19 mouse cellular contexts compared by ENCODE assay signal in genomic region chr3:31291673-31292602, GRCm38 (mm10). TPM values are rescaled to one million over a fixed set of nuclear protein-coding genes. Genes with fewer than 3 reads are reported as not detected.
DNase-seq lines count a peak whose midpoint lies in the region; ATAC-seq and TF ChIP-seq lines count a peak whose summit lies in the region.
"Had no signal": no experiment of that assay in that cellular context is flagged by ENCODE, and none has a peak within 500 bp of the region (broad histone marks: within the 10 kb centered on the region; RNA-seq: fewer than 3 reads in every experiment).

No protein-coding gene starts in this region.

- H3K4me3 ChIP-seq in hindbrain, embryonic 14.5 days (replicated peaks; ENCODE audit: low read length) = no peak overlapping the region
- no peak overlapping the region for H3K4me3 ChIP-seq in neural tube, embryonic 14.5 days (ENCODE audit: low read depth, low read length)
- H3K4me3 ChIP-seq: erythroblast, embryonic 14.5 days; kidney, embryonic 15.5 days; left cerebral cortex, adult 2 months; liver, embryonic 13.5 days; midbrain, embryonic 12.5 days had no signal

- H3K9ac ChIP-seq in hindbrain, embryonic 14.5 days = no peak overlapping the region
- H3K9ac ChIP-seq in neural tube, embryonic 14.5 days (replicated peaks; ENCODE audit: low read depth, low read length) = no peak overlapping the region
- H3K9ac ChIP-seq: kidney, embryonic 15.5 days; liver, embryonic 13.5 days; midbrain, embryonic 12.5 days had no signal

- no peaks in the 10 kb centered on the region for H3K9me3 ChIP-seq in hindbrain, embryonic 14.5 days (ENCODE audit: control insufficient read depth, low read length)
- H3K9me3 ChIP-seq in neural tube, embryonic 14.5 days (ENCODE audit: control insufficient read depth, low read length) = no peaks in the 10 kb centered on the region
- H3K9me3 ChIP-seq: kidney, embryonic 15.5 days; liver, embryonic 13.5 days; midbrain, embryonic 12.5 days had no signal

- DNase-seq in heart, adult 11 months = peak; percentile 81
- no peak for DNase-seq in heart, postnatal 10 days
- DNase-seq in brain, embryonic 14.5 days (ENCODE audit: low read depth) = peak; percentile 77
- DNase-seq in hindbrain, embryonic 14.5 days (ENCODE audit: low spot score) = no peak
- DNase-seq in cerebellum, adult 11 months = no peak
- DNase-seq in layer of hippocampus, postnatal 25 days (ENCODE audit: extremely low spot score in 1 of 2, low spot score in 1 of 2) = no peak
- DNase-seq: B cell, adult 2 months; cerebellum, postnatal 10 days; liver, embryonic 13.5 days; lung, postnatal 14 days; right cerebral cortex, postnatal 14 days; thymus, postnatal 25 days had no signal

- TF ChIP-seq CTCF in brain, embryonic 14.5 days (IDR thresholded peaks at IDR 0.05; ENCODE audit: borderline replicate concordance, extremely low read depth, insufficient read depth, insufficient read length) = no peak

- no peak overlapping the region for H3K27ac ChIP-seq in hindbrain, embryonic 14.5 days
- H3K27ac ChIP-seq in neural tube, embryonic 14.5 days (ENCODE audit: low read depth, low read length) = peak overlapping the region; percentile 16; the same call in 1 of the 2 replicates
- H3K27ac ChIP-seq: kidney, embryonic 15.5 days; left cerebral cortex, adult 2 months; liver, embryonic 13.5 days; midbrain, embryonic 12.5 days; stomach, postnatal 0 days had no signal

- intact Hi-C loops in heart, postnatal 10 days (cut with DNase I) = no loop called here

- WGBS in hindbrain, embryonic 14.5 days = 61% methylated on average over 11 of the region's 11 CpGs
- WGBS in neural tube, embryonic 14.5 days = 64% methylated on average over 11 of the region's 11 CpGs

- H3K36me3 ChIP-seq in hindbrain, embryonic 14.5 days (replicated peaks; ENCODE audit: control insufficient read depth, insufficient read depth) = no peaks in the 10 kb centered on the region
- H3K36me3 ChIP-seq in neural tube, embryonic 14.5 days (ENCODE audit: control insufficient read depth, insufficient read depth, low read length) = no peaks in the 10 kb centered on the region
- H3K36me3 ChIP-seq: kidney, embryonic 15.5 days; liver, embryonic 13.5 days; midbrain, embryonic 12.5 days had no signal

- H3K4me2 ChIP-seq in hindbrain, embryonic 14.5 days (replicated peaks) = no peak overlapping the region
- H3K4me2 ChIP-seq in neural tube, embryonic 14.5 days (ENCODE audit: low read depth, low read length) = no peak overlapping the region
- H3K4me2 ChIP-seq: kidney, embryonic 15.5 days; liver, embryonic 13.5 days; midbrain, embryonic 12.5 days had no signal

- no peaks in the 10 kb centered on the region; the same call in 1 of the 2 replicates for H3K4me1 ChIP-seq in hindbrain, embryonic 14.5 days (replicated peaks; ENCODE audit: control insufficient read depth, insufficient read depth, low read length)
- H3K4me1 ChIP-seq in neural tube, embryonic 14.5 days (ENCODE audit: control insufficient read depth, insufficient read depth, low read length) = no peaks in the 10 kb centered on the region
- H3K4me1 ChIP-seq: kidney, embryonic 15.5 days; liver, embryonic 13.5 days; midbrain, embryonic 12.5 days had no signal

- ATAC-seq in hindbrain, embryonic 14.5 days (ENCODE audit: low FRiP score) = peak; percentile 53; the same call in 1 of the 2 replicates
- peak; percentile 65; the same call in 1 of the 2 replicates for ATAC-seq in neural tube, embryonic 14.5 days (ENCODE audit: low read depth)

- TF ChIP-seq POLR2A in brain, embryonic 14.5 days (IDR thresholded peaks at IDR 0.05; ENCODE audit: borderline replicate concordance, extremely low read depth, insufficient read depth, insufficient read length, poor library complexity, severe bottlenecking) = no peak

- no peaks in the 10 kb centered on the region for H3K27me3 ChIP-seq in hindbrain, embryonic 14.5 days (ENCODE audit: control insufficient read depth, insufficient read depth, low read length)
- H3K27me3 ChIP-seq in neural tube, embryonic 14.5 days (ENCODE audit: control insufficient read depth, insufficient read depth, low read length) = no peaks in the 10 kb centered on the region
- H3K27me3 ChIP-seq: kidney, embryonic 15.5 days; liver, embryonic 13.5 days; midbrain, embryonic 12.5 days had no signal

RNA-seq across cellular contexts. Expression of gene Slc7a14, which starts 18.2 kb away (rescaled TPM):
- total RNA-seq in heart, postnatal 10 days (2021) = under 1 TPM; 0.10 to 0.14 TPM
- 3.0 and 6.3 TPM in 2 replicates for polyA plus RNA-seq in brain, embryonic 14.5 days (2012; rRNA removed)
- polyA plus RNA-seq in hindbrain, embryonic 14.5 days (2014; fragmentation: Nextera tagmentation; extraction: Ambion mirVana) = 8.0 and 9.9 TPM in 2 replicates
- 9.0 and 10.8 TPM in 2 replicates for polyA plus RNA-seq in neural tube, embryonic 14.5 days (2014; fragmentation: Nextera tagmentation; extraction: Ambion mirVana)
- total RNA-seq in layer of hippocampus, postnatal 25 days (2021) = 10 to 100 TPM; 77.9 to 90.2 TPM
- total RNA-seq: granulocyte monocyte progenitor cell, adult 5-6 weeks had no signal
- polyA plus RNA-seq: erythroblast, embryonic 14.5 days had no signal

Comparison
In these comparisons a context has a peak if more than half of its experiments do, and no peak if none do; other contexts are left out.
1. DNase-seq: peak in heart, adult 11 months (single experiment) and brain, embryonic 14.5 days (single experiment); none in heart, postnatal 10 days (0 of 2), hindbrain, embryonic 14.5 days (single experiment), cerebellum, adult 11 months (single experiment) and layer of hippocampus, postnatal 25 days (0 of 2).